Mouse (Mus musculus) heart, adult 2 months (tissue): ENCODE results near the gene Rps13.

Experiments
- CTCF ChIP-seq: fragments of 200-600 bp; IDR thresholded peaks from 2 replicates; pipeline ENCODE4 v1.8.1; 2022; ENCODE audit warnings: antibody characterized with exemption, mild to moderate bottlenecking, moderate library complexity
- EP300 ChIP-seq: fragments of 200-500 bp; IDR thresholded peaks from 2 replicates; pipeline ENCODE4 v1.6.1; 2011; ENCODE audit warnings: low read depth, low read length, control low read depth; ENCODE audit not compliant: insufficient read depth
- POLR2A ChIP-seq: fragments of 200-500 bp; IDR thresholded peaks from 2 replicates; pipeline ENCODE4 v1.6.1; 2011; ENCODE audit warnings: mild to moderate bottlenecking, low read depth, low read length, control low read depth; ENCODE audit not compliant: insufficient read depth

- TF ChIP-seq CTCF (no peak), POLR2A (no peak), EP300 (no peak)
These were observed 48.8 kb downstream of the Rps13 start for GRCm38 (mm10) chr7:116285216-116285615.
